Mouse (Mus musculus): ENCODE measurements around the gene Safb.

Safb gene

GRCm38 (mm10) chr17:56647546-56647945, 62.9 kb downstream of the Safb start:
- no peak for DNase-seq (ENCODE audit: low spot score in 2 of 2)

DNA sequence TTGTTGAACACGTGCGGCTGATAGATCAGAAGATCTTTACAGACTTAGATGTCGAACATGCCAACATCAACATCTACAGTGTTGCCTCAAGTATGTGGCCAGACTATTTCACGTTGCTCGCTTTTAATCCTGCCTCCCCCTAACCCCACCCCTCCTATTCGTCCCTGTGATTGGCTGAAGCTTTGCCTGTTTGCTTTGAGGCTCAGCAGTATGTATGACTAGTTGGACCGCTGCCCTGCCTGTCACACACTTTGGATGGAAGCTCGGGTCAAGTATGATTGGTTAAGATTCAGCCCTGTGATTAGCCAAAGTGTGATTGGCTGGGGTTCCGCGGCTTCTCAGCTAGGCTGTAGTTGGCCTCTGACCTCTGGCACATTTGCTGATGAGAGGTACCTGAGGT, 67.2 kb downstream of the Safb start:
- no peak for DNase-seq (ENCODE audit: low spot score in 2 of 2)

- DNase-seq (ENCODE audit: low spot score in 2 of 2) = no peak
Measured at GRCm38 (mm10) chr17:56654771-56655170, 70.1 kb downstream of the Safb start.

DNA sequence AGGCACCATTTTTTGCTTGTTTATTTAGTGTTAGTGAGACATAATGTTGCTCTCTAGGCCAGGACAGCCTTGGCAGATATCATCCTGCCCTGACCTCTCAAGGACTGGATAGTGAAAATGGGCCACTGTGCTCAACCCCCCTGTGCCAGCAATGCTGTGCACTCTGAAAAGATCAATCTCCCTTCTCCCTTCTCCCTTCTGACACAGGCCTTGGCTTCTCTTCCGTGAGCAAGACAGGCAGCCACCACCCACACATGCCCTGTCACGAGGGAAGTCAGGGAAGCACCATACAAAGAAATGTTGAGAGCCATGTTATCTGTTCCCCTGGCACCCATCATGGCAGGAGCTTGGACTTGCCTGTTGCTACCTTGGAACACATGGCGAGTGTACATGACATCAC, 70.7 kb downstream of the Safb start:
- DNase-seq (ENCODE audit: low spot score in 2 of 2) = no peak
